Mouse (Mus musculus) c-Kit-negative CD71-positive TER-119-positive erythroid progenitor cells, embryonic 14.5 days (primary cell): ENCODE data around the gene Cdk5r2.
A peak's percentile ranks its signal among the peaks of the same experiment; 100 is the strongest.
"Not testable (repeated sequence)": the region's sequence is repeated elsewhere in the genome, so short reads cannot be mapped to it uniquely, and the experiment has no call there.

Experiments used
- DNase-seq: peaks from one replicate; pipeline ENCODE4 v3.0.0-alpha.2; 2013; ENCODE audit warnings: low read depth, low spot score

The Cdk5r2 gene

GRCm38 (mm10) chr1:74854306-74855056 lies at the start of gene Cdk5r2:
Cdk5r2 (plus strand) TSS chr1:74854934.
- no peak for DNase-seq

GRCm38 (mm10) chr1:74805340-74805835 lies 49.3 kb upstream of the Cdk5r2 start:
- DNase-seq, result no peak

DNA sequence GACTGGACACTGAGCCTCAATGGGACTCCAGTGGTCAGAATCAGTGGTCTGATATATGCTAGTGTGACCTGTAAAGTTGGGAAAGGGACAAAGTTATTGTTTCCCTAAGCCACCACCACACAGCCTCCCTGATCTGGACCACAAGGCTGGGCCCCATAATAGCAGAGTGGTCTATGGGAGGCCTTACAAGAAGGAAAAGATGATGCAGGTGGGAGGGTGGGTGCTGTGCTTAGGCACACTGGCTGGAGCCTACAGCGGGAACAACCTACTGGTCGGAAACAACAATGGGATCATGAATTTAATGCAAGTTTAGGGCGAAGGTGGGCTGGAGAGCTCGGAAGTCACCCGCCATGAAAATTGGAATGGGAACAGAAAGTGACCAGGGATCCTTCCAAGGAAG lies 48.9 kb upstream of the Cdk5r2 start:
- DNase-seq, result no peak

DNA sequence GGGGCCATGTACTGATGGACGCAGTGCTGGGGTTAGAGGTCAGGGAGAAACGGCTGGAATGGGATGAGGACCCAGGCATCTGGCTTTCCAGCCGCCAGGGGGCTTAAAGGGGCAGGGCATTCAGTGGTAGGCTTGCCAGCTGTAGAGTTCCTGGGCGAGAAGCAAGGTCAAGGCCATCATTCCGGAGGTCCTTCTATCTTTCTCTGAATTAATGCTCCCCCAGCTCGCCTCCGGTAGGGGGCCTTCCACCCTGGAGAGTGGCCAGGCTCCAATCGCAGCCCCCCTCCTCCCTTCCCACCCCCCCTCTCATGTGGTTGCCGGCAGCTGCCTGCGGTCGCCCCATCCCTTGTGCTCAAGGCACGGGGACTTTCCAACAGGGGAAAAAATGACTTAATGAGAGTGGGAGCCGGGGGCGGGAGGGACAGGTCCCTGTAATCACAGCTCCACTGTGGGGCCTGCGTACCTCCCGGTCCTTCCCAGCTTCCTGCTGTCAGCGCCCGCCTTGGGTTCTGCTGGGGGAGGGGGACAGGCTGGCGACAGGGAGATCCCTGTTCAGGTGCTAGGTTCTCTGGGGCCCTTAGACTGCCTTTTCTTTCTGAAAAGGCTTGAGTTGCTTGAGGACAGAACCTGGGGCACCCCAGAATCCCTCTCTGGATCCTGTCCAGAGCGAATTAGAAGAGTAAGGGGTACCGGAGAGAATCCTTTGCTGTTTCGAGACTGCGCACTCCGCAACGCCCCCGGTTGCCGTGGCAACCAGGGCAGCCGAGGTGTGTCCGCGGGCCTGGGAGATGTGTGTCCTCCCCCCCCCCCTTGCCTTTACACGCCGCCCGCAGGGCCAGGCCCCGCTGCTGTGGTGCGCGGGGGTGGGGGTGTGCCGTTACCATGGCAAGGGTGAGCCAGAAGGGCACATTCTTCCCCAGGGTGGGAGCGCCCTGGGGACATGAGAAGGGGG lies 48.1 kb upstream of the Cdk5r2 start:
- DNase-seq, result no peak

DNA sequence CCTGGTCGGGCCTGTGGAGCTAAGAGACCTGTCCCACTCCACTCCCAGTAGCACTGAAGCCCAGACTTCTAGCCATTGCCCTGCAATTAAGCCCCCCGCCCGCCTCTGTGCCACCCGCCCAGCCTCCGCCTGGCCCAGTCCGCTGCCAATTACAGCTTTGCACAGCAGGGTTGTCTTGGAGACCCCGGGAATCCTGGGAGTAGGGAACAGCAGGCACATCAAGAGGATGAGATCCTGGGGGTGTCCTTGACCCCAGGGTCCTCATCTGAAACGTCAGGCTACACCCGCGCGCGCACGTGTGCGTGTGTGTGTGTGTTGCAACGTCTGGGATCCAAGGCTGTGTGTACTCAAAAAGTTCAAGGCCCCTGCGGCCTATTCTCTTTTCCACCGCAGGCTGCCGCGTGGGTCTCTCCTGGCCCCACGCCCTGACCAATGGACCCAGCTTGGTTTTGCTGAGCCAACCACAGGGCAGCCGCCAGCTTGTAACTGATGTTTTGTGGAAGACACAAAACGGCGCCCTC lies 47.1 kb upstream of the Cdk5r2 start:
- DNase-seq, result no peak

- DNase-seq, result peak; percentile 17
Measured at GRCm38 (mm10) chr1:74808078-74808477, 46.7 kb upstream of the Cdk5r2 start.

GRCm38 (mm10) chr1:74809007-74809406 lies 45.7 kb upstream of the Cdk5r2 start:
- no peak for DNase-seq

- DNase-seq, result no peak
Measured at GRCm38 (mm10) chr1:74814931-74815647, 39.6 kb upstream of the Cdk5r2 start.

GRCm38 (mm10) chr1:74815965-74816364 lies 38.8 kb upstream of the Cdk5r2 start:
- DNase-seq, result not testable (repeated sequence)

DNA sequence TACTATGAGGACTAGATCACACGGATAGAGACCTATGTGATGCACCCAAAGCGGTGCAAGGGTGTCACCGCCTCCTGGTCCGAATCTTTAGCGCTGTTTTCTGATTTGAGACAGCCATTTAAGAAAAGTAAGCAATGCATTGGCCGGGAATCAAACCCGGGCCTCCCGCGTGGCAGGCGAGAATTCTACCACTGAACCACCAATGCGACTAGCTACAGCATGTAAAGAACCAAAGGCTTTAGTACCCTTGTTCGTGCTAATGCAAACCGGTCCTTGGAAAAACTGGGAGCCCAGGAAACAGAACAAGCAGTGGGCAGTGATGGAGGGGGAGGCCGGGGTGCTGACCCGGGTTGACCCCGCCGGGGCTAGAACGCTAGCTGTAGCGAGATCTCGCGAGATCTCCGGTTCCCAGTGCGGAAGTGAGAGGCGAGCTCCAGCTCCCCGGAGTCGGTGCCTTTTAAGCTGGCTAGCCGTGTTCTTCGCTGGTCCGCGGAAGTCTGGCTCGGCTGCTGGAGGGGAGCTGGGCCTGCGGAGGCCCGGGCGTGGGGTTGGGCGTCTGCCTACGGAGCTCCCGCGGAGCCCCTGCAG lies 38.0 kb upstream of the Cdk5r2 start:
- peak; percentile 26 for DNase-seq

GRCm38 (mm10) chr1:74817219-74817618 lies 37.5 kb upstream of the Cdk5r2 start:
- no peak for DNase-seq

DNA sequence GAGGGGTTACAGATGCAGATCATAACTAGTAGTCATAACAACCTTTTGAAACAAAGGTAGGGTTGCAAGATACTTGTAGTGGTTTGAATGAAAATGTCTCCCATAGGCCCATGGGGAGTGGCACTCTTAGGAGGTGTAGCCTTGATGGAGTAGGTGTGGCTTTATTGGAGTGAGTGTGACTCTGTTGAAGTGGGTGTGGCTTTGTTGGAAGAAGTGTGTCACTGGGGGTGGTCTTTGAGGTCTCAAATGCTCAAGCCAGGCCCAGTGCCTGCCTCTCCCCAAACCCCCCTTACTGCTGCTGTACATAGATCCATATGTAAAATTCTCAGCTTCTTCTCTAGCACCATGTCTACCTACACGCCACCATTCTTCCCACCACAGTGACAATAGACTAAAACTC lies 36.2 kb upstream of the Cdk5r2 start:
- no peak for DNase-seq

GRCm38 (mm10) chr1:74823598-74823997 lies 31.1 kb upstream of the Cdk5r2 start:
- not testable (repeated sequence) for DNase-seq

- DNase-seq, result no peak
Measured at GRCm38 (mm10) chr1:74824518-74825302, 30.0 kb upstream of the Cdk5r2 start.

DNA sequence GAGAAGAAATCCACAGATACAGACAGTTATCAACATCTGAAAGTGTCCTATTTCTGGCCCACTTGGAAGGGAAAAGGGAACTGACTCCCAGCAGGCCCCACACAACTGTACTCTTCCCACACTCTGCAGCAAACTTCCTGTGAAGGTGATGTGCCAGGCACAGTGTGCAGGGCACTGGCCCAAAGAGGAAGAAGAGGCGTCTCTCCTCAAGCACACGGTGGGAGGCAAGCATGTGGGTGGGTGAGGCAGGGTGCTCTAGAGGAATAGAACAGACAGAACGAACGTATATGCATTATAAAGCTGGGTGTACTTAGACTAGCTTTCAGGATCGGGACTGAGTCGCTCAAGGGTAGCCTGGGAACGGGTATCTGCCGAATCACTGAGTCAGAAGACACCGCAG lies 24.7 kb upstream of the Cdk5r2 start:
- DNase-seq, result no peak

DNA sequence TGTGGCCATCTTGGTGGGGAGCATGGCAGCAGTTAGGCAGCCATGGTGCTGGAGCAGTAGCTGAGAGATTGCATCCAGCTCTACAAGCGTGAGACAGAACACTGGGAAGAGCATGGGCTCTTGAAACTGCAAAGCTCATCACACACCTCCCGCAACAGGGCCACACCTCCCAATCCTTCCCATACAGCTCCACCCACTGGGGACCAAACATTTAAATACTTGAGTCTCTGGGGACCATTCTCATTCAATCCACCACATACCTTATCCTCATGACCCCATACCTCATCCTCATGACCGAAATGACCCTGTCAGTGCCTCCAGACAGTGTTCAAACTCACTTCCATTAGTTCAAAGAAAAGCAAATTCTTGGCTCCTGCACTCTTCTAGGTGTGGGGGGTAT lies 21.5 kb upstream of the Cdk5r2 start:
- DNase-seq, result no peak

GRCm38 (mm10) chr1:74843090-74843489 lies 11.6 kb upstream of the Cdk5r2 start:
- no peak for DNase-seq

DNA sequence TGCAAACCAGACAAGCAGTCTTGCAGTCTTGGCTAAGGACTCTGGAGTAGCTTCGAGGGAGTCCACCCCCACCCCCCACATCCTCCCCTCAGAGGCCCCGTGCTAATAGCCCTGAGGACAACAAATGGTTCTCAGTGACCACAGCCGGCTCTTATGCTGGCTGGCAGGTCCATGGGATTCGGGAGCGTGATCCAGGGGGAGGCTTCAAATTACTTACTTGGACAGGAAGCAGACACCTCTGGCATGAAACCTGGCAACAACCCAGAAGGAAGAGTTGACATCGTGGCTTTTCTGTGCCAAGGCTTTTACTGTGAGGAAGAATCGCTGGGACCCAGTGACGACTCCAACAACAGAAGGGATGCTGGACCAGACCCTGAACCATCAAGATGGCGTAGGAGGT lies 8.4 kb upstream of the Cdk5r2 start:
- DNase-seq, result no peak

GRCm38 (mm10) chr1:74848946-74849345 lies 5.8 kb upstream of the Cdk5r2 start:
- no peak for DNase-seq

DNA sequence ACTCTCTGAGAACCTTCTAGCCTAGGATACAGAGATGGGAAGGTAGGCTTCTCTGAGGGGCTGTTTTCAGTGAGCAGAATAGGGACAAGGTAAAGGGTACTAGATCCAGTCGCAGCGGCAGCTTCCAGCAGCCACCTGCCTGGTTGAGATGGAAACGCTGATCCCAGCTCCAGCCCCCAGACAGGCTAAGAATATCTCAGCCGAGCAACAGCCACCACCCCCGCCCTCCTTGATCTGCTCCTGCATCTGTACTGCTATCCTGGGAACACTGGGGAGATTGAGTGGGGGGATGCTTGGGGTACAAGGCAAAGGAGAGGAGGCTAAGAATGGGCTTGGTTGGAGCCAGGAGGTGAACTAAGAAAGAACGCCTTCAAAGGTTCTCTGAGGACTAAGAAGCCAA lies 4.5 kb upstream of the Cdk5r2 start:
- no peak for DNase-seq
